Mouse (Mus musculus) heart, adult 8-10 months (tissue): ENCODE results near the gene Rpl18. TPM values are rescaled to one million over a fixed set of nuclear protein-coding genes. Genes with fewer than 3 reads are reported as not detected.
A peak's percentile ranks its signal among the peaks of the same experiment; 100 is the strongest.

Experiments
- DNase-seq: peaks from one replicate; pipeline ENCODE4 v3.0.0; 2022; ENCODE audit warnings: low spot score
- total RNA-seq, 4 experiments: library from RNA; stranded (reverse); gene quantifications; 2 replicates each; pipeline ENCODE4 v1.2.4; 2022

Rpl18 gene
- total RNA-seq = 100 to 1,000 TPM; 552 to 697 (median 598) TPM

DNA sequence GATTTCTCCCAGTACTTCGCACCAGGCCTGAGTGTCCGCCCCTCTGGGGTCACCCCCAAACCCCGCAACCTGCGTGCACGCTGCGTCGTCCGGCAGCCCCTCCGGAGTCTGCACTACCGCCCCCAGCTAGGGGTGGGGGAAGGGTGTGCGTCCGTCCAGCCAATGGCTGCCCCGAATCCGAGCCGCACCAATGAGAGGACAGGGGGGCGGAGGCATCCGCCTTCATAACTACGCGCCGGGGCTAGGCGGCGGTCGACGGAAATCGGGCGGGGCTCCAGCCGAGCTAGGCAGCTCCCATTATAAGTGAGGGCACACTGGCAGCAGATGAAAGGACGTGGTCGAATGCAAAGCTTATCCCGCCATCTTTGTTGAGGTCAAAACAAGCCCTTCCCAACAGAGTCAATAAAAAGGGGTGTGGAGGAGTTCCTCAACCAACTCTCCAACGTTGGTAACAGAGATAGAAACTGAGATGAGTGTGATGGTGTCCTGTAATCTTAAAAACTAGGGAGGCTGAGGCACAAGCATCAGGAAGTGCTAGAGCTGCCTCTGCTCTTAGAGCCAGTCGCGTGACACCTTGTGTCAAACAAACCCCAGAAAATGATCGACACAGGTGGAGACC is at the start of gene Rpl18:
Gene Rpl18 (plus strand): TSS at position 368 of the 619 bp plus-strand sequence.
- peak; percentile 97 for DNase-seq

DNA sequence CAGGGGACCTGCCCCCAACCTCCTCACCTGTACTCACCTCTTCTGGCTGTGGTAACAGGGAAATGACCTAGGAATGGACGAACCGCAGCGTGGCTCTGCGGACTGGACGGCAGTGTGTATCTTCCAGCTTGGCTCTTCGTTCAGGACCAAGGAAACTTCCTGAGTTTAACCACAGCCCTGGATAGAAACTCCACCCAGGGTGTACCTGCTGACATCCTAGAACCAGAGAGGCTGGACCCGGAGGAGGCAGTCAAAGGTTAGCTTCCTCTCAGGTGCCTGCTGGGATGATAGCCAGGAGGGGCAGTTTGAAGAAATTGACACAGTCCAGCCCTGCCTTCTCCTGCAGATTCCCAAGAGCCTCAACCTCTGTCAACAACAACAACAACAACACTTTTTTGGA is 49.1 kb upstream of the Rpl18 start, which contains the start of gene Fut2:
Gene Fut2 (minus strand): TSS at position 234 of the 400 bp plus-strand sequence.
- DNase-seq = no peak

DNA sequence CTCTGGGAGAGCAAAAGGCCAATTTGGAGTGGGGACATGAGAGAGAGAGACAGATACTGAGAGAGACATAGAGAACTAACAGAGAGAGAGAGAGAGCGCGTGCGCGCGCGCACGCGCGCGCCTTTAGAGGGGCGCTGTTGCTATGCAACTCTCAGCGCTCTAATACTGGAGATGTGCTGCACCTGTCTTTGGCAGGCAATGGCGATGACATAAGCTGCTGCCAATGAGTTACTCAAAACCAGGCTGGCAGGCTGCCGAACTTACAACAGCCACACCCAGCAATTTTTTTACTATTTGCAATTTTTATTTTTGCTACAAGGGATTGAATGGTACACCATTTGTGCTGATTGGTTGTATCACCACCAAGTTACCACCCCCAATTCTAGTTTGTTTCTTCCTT is 47.5 kb upstream of the Rpl18 start:
- no peak for DNase-seq

DNA sequence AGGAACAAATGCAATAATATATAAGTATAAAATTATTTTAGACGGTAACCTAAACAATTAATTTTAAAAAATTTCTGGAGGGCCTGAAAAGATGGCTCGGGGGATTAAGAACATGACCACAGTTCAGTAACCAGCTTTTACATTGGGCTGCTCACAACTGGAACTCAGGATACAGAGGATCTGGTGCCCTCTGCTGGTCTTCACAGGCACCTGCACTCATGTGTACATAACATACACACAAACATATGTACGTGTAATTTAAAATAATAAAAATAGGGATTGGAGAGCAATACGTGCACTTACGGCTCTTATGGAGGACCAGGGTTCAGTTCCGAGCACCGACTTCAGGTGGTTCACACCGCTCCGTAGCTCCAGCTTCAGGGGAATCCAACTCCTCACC is 46.3 kb upstream of the Rpl18 start:
- no peak for DNase-seq

DNA sequence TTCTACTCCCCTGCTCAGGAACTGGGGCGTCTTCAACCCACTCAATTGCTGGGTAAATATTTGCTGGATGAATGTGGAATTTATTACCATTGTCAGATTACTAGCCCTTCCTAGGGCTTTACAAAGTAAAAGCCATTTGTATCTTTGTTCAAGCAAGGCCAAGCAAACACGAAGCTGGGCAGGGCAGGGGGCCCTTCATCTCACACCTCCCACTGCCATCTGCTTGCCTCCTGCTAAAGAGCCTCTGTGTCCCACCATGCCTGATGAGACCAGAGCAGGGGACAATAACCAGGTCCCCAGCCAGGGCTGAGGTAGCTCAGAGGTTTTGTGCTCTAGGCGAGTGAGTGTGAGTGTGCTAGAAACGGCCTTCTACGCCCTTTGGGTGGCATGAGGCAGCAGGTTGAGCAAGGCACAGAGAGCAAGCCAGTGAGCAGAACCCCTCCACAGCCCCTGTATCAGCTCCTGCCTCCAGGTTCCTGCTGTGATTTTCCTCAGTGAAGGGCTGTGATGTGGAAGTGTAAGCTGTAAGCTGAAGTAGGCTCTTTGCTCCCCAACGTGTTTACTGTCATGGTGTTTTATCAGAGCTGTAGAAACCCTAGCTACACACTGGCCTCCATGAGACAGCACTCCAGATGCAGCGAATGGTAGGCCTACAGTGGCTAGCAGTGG is 37.5 kb upstream of the Rpl18 start:
- no peak for DNase-seq

DNA sequence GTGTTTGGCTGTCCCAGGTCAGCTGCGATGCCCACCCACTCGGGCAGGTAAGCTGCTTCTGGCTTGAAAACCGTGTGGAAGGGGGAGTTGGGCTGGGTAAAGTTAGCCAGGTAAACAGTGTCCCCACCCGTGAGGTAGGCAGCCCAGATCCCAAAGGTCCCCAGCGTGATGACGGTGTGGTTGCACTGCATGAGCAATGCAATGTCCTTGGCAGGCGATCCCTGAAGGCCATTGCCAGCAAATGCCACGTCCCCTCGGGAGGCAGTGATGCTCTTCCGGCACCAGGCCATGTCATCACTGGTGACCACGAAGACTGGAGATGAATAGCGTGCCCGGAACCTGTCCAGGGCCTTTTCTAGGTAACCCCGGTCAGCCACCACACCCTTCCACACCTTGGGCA is 36.7 kb upstream of the Rpl18 start:
- DNase-seq = no peak

DNA sequence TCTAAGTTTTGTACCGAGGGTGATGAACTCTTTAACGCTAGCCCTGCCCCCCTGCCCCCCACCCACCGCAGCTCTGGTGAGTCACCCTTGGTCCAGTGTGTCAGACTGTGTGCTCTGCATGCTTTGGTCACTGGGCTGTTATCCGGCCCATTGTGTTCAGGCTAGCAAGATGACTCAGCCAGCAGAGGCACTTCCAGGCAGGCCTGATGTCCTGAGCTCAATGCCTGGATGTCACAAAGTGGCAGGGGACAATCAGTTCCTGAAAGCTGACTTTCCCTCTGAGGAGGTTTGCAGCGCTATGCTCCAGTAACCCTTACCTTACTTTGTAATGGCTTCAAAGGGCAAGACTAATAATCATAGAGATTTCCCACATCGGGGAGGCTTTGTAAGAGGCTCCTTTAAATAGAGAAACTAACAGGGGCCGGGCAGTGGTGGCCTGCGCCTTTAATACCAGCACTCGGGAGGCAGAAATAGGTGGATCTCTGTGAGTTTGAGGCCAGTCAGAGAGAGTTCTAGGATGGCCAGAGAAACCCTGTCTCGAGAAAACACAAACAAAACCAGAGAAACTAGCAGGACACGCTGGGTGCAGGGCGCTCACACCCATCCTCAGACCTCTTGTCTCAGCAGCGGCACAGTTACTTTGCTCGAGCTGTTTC is 35.2 kb upstream of the Rpl18 start:
- peak; percentile 77 for DNase-seq

DNA sequence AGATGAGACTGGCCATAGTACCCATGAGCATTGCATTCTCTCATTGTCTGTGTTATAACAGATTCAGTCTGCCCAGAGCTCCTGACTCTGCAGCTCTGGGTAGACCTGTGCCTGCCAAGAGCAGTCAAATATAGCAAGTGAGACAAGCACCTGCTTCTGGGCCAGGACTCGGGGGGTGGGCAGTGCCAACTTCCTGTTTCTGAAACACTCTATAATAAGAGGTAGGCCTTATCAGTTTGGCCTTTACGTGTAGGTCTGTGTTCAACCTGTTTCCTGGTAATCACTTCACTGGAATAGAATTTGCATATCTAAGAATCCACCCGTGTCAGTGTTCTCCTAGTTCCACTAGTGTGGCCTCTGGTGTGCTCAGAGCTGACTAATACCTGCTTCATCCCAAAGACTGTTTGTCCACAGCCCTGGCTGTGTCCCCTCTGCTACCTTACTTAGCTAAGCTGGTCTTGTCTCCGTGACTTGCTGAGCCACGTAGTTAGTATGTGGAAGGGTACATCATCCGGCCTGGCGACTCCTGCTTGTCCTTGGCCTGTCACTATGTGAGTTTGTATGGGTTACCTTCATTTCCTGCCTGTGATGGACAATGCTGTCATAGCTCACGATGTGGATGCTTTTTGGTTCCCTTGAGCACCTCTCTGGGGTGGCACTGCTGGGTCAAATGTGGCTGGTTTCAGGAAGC is 34.1 kb upstream of the Rpl18 start:
- DNase-seq = peak; percentile 73

DNA sequence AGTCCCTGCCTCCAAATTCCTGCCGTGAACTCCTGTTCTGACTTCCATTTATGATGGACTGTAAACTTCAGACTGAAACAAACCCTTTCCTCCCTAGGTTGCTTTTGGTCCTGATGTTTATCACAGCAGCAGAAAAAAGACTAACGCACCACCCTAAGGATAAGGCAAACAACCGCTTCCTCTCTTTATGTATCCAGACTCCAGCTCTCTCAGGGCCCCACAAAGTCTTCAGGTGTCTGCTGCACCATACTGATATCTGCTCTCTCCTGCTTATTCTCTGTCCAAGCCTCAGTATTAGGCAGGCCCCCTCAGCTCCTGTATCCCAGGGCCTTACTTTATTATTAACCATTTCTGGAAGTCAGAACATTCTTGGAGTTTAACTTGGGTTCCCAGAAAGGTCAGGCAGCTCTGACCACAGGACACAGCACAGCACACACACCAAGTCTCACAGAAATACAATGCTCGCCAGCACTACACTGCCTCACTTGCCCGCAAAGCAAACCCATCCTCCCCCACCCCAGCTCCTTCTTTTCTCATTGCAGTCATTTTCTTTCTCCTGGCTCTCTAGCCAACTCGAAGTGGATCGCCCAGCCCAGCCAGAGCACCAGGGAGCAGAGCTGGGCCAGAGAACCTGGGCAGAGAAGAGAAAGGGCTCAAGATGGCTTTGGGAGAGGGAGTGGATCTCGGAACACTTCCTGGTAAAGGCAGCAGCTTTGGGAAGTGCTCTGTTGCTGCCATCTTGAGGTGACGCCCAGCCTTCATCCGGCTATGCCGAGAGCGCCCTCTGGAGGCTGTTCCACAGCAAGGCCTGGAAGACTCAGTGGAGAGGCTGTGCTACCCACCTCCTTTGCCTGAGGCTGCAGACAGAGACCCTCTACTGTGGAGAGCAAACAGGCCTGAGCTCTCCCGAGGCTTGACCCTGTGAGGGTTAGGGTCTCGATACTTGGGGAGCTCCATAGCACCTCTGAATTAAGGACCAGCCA is 32.8 kb upstream of the Rpl18 start:
- DNase-seq = peak; percentile 82

DNA sequence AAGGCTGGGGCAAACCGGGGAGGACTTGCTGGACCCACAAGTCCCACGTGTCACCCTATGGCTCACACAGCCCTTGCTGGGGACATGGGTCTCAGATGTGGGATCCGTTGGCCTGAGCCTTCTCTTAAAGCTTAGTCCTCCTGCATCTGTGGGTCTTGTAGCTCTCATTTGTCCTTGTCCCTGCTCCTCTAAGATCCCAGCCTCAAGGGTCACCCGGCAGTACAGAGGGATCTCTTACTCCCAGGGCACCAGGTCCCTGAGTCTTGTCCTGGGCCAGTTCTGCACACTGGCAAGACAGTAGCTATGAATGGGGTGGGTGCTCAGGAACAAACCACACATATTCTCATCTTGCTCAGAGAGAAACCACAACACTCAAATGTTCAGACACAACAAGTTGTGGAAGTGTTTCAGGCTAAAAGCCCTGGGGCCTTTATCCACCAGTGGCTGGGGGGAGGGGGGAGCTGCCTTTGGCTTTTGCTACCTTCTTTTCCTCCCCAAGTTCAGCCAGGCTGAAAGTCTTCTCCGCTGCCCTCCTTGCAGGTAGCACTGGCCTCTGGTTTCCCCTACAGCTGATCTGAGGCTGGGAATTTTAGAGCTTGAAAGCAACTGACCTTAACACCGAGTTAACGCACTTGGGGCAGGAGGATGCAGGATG is 31.7 kb upstream of the Rpl18 start, which contains the start of gene Ntn5:
Gene Ntn5 (plus strand): TSS at position 627 of the 655 bp plus-strand sequence.
- DNase-seq = no peak

DNA sequence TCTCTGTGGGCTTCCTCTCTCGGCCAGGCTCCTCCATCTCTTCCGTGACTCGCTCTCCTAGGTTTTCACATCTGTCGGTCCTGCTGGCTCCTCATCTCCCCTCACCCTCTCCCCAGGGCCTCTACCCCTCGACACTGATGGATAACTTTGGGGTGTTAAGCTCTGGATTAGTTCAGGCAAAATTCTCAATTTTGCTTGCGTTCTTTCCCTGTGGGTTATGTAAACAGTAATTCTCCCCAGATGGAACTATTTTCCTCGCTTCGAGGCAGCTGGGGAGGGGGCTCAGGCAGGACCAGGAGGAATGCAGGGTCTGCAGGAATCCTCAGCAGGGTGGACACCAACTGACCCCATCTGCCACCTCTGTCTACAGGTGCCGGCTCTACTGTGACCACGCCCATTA is 29.4 kb upstream of the Rpl18 start:
- no peak for DNase-seq

DNA sequence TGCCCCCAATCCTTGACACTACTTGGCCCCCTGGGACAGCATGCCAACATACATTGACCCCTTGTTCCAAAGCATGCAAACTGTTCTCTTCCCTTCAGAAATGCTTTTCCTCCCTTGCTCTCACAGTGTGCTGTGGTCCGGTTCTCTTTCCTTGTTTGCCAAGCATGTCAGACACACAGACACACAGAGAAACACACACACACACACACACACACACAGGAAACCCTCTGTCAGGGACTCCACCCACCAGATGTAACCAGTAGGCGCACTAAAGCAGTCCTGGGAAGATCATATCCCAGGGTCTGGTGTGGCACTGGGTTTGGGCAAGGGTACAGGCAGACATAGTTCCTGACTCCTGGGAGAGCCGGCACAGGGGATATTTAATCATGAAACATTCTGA is 28.4 kb upstream of the Rpl18 start:
- no peak for DNase-seq

DNA sequence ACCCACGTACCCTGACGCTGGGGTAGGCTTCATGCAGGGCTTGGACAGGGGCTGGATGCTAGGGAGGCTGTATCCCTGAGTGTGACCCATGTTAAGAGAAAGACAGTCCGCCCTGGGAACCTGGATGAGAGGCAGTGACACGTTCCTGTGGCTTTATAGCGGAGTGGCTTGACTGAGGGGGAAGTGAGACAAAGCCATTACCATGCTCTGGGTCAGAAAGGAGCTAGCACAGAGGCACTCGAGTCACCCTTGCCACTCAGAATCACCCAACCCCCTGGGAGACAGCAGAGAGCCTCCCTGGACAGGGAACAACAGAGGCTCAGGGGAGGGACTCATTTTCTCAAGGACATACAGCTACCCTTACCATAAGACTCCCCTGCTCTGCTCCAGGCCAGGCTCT is 26.2 kb upstream of the Rpl18 start:
- no peak for DNase-seq

DNA sequence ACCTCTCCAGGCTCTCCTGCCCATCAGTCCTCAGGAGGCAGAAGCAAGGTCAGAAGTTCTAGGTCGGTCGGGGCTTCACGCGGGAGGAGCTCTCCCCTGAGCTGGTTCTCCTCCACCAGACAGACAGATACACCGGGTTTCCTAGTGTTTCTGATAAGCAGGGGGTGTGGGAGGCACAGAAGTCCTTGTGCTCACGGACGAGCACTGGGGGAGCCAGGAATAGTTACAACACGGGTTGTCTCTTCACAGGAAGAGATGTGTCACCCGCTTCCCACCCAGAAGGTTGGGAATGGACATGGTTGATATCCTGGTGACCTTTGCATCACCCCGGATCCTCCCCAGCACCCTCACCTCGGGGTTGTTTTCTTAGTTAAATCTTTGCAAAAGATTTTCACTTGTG is 25.5 kb upstream of the Rpl18 start:
- DNase-seq = no peak

DNA sequence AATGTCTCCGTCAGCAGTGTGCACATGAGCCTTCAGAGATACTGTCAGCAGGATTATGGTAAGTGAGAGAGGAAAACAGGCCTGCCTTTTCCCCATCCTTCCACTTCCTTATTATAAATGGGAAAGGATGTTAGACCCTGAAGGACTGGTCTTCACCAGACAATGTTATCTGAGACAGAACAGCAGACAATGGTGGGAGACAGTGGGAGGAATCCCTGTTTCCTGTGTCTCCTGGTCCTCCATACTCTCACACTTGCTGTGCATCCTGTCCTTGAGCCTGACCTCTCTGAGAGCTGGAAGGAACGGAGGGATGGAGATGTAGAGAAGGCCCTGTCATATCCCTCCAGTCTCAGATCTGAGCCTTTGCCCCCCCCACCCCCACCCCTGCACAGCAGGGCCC is 22.9 kb upstream of the Rpl18 start:
- no peak for DNase-seq

DNA sequence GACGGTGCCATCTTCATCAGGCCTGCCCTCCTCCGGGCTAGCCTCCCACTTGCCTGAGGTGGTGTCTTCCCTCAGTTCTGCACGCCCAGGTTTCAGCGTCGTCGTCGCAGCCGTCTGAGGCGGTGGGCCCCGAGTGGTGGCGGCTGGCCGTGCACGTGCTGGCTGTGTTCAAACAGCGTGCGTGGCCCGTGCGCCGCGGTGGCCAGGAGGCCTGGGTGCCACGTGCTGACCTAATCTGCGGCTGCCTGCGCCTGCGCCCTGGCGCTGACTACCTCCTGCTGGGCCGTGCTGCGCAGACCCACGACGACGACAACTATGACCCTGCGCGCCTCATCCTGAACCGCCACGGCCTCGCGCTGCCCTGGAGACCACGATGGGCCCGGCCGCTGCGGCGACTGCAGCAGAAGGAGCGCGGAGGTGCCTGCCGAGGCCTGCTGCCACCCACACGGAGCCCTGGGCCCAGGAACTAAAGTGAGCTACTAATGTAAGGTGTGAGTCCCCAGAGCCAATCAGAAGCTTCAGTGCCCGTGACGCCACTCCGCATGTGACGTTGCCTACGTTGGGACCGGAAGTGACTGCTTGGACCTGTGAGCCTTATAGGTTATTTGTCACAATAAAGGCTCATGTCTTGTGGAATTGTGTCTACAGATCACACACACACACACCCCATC is 21.2 kb upstream of the Rpl18 start, which contains the start of gene Sec1:
Gene Sec1 (minus strand): TSS at position 482 of the 671 bp plus-strand sequence.
- no peak for DNase-seq

DNA sequence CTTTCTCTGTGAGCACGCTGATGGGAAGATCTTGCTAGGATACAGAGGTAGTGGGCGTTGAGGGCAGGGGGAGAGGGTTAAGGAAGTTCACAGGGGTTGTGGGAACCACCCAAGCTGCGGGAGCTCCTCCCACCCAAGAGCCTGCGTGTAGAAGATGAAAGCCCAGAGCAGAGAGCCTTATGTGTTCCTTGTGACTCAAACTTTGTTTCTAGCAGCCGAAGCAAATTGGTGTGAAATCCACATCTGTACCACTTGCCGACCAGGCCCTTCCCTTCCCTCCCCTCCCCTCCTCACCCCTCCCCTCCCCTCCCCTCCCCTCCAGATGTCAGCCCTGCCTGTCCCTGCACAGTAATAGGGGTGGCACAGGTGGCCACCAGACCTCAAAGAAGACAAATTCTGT is 20.2 kb upstream of the Rpl18 start:
- no peak for DNase-seq

DNA sequence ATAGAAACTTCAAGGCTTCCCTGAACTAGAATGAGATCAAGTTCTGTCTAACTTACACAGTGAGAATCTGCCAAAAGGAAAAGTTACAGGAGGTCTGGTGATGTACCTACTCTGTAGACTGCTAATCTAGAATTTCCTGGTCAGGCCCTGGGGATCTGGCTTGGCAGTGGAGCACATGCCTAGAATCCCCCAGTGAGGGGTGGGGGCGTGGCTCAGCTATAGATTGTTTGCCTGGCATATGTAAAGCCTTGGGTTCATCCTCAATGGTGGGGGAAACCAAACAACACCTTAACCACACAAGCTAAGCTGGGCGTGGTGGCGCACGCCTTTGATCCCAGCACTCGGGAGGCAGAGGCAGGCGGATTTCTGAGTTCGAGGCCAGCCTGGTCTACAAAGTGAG is 17.4 kb upstream of the Rpl18 start:
- DNase-seq = no peak

DNA sequence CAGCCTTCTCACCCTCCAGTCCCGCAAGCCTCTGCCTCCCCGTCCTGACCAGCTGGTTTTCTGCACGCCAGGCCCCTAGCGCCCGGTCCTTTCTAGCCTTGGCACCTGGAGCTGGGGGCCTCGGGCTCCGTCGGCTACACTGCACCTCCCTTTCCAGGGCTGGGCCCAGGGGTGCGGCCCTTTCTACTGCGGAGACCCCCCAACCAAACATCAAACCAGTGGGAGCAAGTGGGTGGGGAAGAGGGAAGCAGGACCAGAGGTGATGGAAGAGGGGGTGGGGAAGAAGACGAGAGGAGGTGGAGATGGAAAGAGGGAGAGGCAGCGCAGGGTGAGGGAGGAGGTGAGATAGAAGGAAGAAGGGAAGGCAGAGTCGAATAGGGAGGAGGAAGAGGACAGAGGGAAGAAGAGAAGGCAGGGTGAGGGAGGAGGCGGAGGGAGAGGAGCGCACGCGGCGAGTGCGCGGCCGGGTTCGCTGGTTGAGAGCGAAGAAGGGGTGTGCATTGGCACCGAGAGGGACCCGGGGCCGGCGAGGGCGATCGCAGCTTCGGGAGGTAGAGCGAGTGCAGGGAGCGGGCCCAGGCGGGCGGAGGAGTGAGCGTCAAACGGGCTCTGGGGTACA is 15.6 kb upstream of the Rpl18 start, which contains the start of gene Car11:
Gene Car11 (plus strand): TSS at position 321 of the 619 bp plus-strand sequence.
- DNase-seq = no peak
